Mouse (Mus musculus): ENCODE measurements around the gene Axin2.

The Axin2 gene

DNA sequence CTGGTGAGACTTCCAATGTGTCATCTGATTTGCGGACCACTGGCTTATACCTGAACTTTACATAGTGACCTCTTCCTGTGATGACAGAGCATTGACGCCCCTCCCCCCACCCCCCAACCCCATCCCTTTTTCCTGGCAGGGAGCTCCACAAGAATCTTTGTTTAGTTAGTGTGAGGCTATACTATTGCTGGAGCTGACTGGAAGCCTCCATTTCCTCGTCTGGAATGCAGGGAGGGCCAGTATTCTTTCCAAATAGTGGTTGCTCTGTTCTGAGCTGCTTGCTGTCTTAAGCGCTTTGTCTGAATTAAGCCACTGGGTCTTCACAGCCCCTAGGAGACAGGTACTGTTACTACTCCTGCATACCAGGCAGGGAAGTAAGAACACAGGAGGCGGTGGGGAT, 53.7 kb downstream of the Axin2 start:
- no peak for DNase-seq (ENCODE audit: low read depth, low spot score)

- DNase-seq (ENCODE audit: low read depth, low spot score), result no peak
Observed at GRCm38 (mm10) chr11:108975583-108975982, 55.4 kb downstream of the Axin2 start.

- DNase-seq (ENCODE audit: low read depth, low spot score), result no peak
Observed at GRCm38 (mm10) chr11:108980530-108980929, 60.4 kb downstream of the Axin2 start.

DNA sequence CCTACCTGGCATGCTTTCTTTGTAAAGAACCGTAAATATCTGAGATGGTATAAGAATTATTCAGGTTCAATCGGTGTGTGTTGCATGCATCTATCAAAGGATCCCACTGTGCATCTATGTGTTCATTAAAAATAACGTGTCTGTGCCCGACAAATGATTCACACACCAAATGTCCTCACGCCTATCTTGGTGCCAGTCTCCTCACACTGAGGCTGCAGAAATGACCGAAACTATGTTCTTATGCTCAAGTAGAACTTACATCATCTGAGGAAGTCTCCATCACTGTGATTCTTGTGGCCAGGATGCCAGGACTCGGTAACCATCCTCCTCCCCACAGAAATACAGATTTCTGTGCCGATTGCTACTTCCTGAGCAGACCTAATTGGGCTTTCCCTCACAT, 60.9 kb downstream of the Axin2 start:
- no peak for DNase-seq (ENCODE audit: low read depth, low spot score)

DNA sequence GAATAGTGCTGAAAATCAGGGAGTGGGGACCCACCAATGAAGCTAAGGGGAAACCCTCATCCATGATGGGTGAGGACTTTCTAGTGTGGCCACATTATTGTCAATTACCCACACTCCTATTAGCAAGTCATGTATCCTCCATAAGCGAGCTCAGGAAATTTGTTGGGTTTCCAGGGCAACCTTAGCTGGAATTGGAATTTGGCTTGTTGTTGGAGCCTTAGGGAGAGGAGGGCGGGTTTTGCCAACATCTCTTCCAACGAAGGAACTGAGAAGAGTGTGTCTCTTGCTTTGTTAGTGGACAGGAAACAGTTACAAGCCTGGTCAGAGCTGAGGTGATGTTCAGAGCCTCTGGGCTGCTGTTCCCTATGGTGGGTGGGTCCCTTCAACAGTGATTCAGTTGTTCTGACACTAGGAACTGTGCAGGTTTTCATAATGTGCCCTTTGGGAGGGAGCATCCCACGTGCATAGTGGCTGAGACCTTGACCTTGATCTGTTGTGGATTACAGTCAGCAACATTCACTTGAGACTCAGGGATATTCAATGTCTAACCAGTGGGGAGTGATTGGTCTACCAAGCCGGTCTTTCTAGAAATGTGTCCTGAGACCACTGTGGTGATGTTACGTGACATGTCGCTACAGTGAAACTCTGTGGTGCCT, 63.4 kb downstream of the Axin2 start:
- DNase-seq (ENCODE audit: low read depth, low spot score), result no peak

- no peak for DNase-seq (ENCODE audit: low read depth, low spot score)
Observed at GRCm38 (mm10) chr11:108984711-108985419, 64.7 kb downstream of the Axin2 start.

DNA sequence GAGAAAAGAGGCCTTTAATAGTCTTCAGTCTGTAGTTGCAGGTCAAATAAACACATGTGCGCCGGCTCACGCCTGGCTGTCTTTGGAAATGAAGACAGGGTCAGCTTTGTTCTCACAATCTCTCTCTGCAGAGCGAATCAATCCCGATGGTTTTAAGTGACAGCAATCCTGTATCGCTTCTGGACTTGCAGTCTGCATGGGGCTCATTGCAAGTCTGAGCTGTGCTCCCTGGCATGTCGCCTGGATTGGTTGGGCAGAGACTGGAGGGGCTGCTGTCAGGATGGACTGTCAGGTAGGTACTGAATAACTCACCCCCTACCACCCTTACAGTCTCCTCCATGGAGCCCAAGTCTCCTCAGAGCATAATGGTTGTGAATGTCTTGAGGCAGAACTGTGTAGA, 65.7 kb downstream of the Axin2 start:
- DNase-seq (ENCODE audit: low read depth, low spot score), result no peak

DNA sequence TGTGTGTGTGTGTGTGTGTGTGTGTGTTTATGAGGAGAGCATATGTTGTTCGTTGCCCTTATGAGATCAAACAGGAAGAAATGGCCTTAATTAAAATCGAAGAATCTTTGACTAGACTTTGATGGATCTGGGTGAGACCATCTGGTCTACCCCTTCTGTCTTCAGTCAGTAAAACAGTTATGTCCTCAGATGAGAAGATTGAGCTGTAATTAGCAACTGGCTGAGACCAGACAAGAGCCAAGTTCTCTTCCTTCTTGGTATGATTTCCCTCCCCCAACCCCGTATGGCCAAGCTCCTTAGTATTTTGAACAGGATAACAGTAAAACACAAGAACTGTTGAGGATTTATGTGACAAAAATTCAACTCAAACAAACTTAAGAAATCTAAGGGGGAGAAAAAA, 67.1 kb downstream of the Axin2 start:
- no peak for DNase-seq (ENCODE audit: low read depth, low spot score)

- no peak for DNase-seq (ENCODE audit: low read depth, low spot score)
Observed at GRCm38 (mm10) chr11:108987705-108988104, 67.6 kb downstream of the Axin2 start.

- no peak for DNase-seq (ENCODE audit: low read depth, low spot score)
Observed at GRCm38 (mm10) chr11:108988258-108988657, 68.1 kb downstream of the Axin2 start.

DNA sequence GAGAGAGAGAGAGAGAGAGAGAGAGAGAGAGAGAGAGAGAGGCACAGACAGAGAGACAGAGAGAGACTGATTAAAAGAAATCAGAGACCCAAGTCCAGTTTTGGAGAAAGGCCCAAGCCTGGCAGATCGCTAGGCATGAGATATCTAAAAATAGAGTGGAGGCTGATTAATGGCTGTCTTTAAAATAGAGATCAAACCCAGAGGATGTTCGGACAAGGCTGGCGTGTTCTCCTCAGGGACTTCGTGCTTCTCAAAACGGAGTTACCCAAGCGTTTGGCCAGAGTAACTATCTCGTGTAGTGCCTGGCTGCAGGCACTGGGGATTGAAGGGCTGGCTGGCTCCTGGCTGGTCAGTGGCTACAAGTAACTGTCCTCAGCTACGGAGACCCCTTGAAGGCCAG, 69.8 kb downstream of the Axin2 start:
- no peak for DNase-seq (ENCODE audit: low read depth, low spot score)

DNA sequence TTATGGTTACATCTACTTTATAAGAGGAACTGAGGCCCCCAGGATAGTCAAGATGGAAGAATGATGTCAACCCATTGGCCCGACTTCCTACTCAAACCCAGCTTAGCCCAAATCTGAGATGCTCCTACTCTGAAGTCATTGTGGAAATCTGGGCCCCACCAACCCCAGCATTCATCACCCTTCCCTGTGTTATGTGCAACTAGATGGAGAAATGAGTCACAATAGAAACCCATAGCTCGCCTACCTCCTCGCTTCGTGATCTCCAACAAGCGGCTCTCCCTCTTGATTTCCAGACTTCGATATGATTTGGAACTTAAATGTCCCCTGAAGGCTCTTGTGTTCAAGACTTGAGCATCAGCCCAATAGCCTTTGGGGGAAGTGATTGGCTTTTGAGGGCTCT, 73.3 kb downstream of the Axin2 start:
- DNase-seq (ENCODE audit: low read depth, low spot score), result no peak

- no peak for DNase-seq (ENCODE audit: low read depth, low spot score)
Observed at GRCm38 (mm10) chr11:108995196-108995989, 75.2 kb downstream of the Axin2 start.

DNA sequence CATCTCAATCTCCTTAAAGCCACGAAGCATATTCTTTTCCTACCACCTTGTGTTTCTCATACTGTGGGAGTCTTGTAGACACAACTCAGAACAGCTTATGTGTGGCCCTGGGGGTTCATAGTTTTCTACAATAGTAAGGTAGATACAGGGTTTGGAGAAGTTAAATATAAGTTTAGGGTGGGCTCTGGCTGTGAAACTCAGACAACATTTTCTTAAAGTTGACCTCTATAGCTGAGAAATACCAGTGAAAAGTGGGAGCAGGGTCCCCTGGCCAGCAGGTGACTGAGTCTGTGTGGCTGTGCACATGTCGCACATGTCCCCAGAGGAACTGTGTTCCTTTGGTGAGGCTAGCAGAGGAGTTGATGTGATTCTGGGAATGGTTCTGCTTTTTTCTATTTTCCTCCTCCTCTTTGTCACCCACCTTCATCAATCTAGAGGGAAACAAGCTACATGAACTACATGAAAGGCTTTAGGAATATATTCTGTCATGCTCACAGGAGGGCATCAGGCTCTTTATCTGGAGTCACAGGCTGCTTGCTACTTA, 75.9 kb downstream of the Axin2 start:
- no peak for DNase-seq (ENCODE audit: low read depth, low spot score)

DNA sequence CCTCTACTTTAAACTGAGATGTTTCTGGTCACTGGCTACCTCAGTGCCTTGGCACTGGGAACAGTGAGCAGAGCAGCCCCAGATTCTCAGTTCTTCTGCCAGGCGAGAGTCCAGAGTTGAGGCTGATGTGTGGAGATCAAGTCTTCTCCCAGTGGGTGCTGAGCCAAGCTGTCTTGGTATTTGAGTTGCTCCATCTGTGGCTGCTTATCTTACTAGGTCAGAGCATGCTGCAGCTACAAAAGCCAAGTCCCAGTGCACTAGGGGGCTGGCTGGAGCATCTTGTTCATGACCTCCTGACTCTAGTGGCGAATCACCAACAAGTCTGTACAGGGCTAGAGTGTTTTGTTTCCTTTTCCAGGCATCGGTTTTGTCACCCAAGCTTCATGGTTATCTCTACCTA, 77.7 kb downstream of the Axin2 start:
- DNase-seq (ENCODE audit: low read depth, low spot score), result no peak

All from A20 (cell line).